Mouse (Mus musculus) spleen, postnatal 10 days (tissue): ENCODE measurements around the gene Lipo3.
"Not testable (repeated sequence)": the region's sequence is repeated elsewhere in the genome, so short reads cannot be mapped to it uniquely, and the experiment has no call there.

Experiments
- DNase-seq, 2 experiments: peaks; one replicate each; pipeline ENCODE4 v3.0.0; 2021 to 2022; ENCODE audit warnings: low spot score in 2 of 2

The Lipo3 gene

GRCm38 (mm10) chr19:33761287-33762086, at the start of gene Lipo3:
Lipo3 (minus strand) TSS chr19:33761951.
- peak; percentile 4 to 36 for DNase-seq

- DNase-seq: not testable (repeated sequence)
Measured at GRCm38 (mm10) chr19:33787359-33787758, 25.6 kb upstream of the Lipo3 start, which contains the start of gene Lipo1. Lipo1 (minus strand) TSS chr19:33787459.

- no peak for DNase-seq
Measured at GRCm38 (mm10) chr19:33786576-33787277, 25.0 kb upstream of the Lipo3 start.

- not testable (repeated sequence) for DNase-seq
Measured at GRCm38 (mm10) chr19:33751259-33751658, 10.5 kb downstream of the Lipo3 start, which contains the start of gene Lipo2. Lipo2 (minus strand) TSS chr19:33751359.

DNA sequence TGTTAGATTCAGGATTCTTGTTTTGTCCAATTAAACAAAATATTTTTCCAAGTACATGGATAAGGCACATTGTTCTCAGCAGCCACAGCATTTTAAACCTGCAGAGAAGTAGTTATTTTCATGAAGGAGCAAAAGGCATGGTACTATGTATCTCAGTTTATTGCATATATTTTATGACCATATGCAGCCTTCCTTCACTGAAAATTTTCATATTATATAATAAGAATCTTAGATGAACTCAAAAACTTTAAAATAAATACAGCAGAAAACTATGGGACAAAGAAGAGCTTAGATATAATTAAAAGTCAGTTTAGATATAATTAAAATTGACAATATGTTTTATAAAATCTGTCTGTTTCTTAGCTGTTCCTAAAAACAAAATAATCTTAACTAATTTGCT, 136.6 kb downstream of the Lipo3 start, which contains the start of gene Gm8978:
Gene Gm8978, minus strand, starts transcription at position 101 of the 400 bp plus-strand sequence.
- not testable (repeated sequence) for DNase-seq

- peak; percentile 20 to 38 for DNase-seq
Measured at GRCm38 (mm10) chr19:33589626-33590302, 172.0 kb downstream of the Lipo3 start.

GRCm38 (mm10) chr19:33568551-33568950, 193.2 kb downstream of the Lipo3 start:
- not testable (repeated sequence) for DNase-seq

GRCm38 (mm10) chr19:33517680-33518079, 244.1 kb downstream of the Lipo3 start, which contains the start of gene Lipo4:
Lipo4 (minus strand) TSS chr19:33517780.
- no peak for DNase-seq
